Mouse (Mus musculus): ENCODE measurements around the gene Ism1.

DNA sequence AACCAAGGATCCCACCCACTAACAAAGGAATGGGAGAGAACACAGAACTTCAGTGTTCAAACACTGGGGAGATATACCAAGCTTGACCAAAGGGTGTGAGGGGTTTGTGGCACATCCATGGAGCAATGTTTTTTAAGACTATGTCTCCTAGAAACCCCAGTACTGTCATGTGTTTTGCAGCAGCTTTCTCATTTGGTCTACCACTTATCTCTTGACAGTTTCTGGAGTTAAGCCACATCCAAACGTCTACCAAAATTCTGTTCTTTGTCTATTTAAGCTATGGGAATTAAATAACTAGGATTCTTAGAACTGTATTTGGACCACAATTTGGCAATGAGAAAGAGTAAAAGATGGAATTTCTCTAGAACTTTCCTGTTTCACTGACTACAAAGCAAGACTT is 106.5 kb downstream of the Ism1 start:
- no peak for TF ChIP-seq CTCF (IDR thresholded peaks at IDR 0.05; ENCODE audit: borderline replicate concordance, control insufficient read depth, extremely low read depth, insufficient read depth, low read length, poor library complexity)
- no peak for TF ChIP-seq POLR2A (IDR thresholded peaks at IDR 0.05; ENCODE audit: control insufficient read depth, extremely low read depth, insufficient read depth, low read length, poor library complexity)
